Mouse (Mus musculus): ENCODE results near the gene Socs2.
A peak's percentile ranks its signal among the peaks of the same experiment; 100 is the strongest.

Gene Socs2

DNA sequence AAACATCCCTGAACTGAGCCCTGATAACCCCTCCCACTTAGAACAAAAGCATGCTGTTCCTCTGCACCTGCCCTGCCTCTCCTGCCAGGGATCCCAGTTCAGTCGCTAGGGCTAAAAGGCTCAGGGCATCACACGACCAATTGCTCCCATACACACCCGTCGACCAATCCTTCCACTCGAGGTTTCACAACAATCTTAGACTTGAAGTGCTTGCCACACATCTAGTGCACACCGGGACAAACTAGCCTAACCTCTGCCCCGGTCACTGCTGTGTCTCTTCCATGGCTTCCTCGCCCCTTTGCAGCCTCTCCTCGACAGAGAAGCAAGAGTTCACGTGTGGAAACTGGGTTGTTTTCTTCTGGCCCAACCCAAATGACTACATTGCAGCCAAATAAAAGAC lies 3.3 kb upstream of the Socs2 start:
- DNase-seq (ENCODE audit: low read depth) = no peak

DNA sequence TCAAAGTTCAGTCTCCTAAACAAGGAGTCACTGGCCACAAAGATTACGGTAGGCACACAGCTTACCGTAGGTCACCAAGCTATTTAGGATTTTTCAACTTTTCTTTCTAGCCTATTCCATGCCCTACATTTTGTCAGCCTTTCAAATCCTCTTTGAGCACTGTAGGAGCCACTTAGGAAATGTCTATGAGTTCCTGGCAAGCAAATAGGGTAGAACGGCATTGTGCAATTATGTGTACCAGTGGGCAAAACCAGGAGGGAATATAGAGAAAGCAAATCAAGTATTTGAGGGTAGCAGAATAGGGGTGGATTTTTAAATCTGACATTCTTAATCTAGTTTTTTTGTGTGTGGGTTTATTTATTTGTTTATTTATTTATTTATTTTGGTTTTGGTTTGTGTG lies 2.7 kb upstream of the Socs2 start:
- DNase-seq (ENCODE audit: low read depth) = no peak

DNA sequence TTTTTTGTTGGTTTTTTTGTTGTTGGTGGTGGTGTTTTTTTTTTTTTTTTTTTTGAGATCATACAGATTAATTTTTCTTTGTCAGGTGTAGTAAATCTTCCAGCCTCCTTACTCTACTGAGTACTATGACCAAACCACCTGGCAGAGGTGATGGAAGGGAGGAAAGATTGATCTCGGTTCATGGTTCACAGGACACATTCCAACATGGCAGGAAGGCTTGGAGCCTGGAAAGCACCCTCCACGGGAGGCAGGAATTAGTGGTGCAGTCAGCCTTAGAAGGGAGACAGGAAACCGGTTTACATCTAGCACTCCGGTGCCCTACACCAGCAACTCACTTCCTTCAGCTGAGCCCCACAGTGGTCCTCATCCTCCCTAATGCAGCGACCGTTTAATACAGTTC lies 1.7 kb upstream of the Socs2 start:
- no peak for DNase-seq (ENCODE audit: low read depth)

DNA sequence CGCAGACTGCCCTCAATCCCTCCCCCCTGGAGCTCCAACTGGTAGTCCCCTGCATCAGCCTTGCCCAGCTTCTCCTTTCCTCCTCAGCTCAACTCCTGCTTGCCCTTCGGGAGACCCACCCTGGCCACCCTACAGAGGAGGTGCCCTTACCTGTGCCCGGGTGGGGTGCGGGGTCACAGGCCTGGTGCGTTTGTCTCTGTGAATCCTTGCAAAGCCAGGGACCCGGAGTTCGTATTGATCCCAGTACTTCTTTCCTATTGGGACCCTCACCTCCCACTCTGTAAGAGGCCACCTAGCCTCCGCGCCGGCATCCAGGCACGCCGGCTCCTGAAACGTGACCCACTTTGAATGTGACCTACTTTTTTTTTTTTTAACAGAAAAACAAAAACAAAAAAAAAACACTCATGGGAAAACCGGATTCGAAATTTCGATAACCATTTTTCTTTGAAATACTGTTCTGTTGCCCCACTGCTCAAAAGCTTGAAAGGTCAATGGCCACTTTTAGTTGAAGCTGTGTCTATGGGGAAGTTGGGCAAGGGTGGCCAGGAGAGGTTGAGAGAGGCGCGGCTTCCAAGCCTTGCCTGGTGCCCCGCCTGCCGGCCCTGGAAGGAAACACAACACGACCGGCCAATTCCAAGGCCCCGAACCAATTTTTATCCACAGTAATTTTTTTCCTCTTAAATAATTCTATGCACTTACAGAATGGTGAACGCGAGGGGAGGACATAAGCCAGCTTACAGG lies 686 bp upstream of the Socs2 start:
- peak; percentile 74 for DNase-seq (ENCODE audit: low read depth)

DNA sequence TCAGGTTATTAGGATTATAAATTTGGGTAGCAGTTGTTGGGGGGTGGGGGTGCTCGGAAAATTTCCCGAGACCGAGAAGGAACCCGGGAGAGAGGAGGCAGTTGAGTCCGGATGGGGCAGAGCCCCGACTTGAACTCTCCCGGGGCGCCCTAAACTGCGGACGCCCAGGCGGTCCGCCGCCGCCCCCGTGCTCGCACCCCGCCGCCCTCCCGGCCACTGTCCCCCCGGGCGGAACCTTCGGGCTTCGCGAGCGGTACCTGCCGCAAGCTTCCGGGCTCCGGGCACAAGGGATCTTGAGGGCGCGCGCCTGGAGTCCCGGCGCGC lies 657 bp downstream of the Socs2 start:
- no peak for DNase-seq (ENCODE audit: low read depth)

DNA sequence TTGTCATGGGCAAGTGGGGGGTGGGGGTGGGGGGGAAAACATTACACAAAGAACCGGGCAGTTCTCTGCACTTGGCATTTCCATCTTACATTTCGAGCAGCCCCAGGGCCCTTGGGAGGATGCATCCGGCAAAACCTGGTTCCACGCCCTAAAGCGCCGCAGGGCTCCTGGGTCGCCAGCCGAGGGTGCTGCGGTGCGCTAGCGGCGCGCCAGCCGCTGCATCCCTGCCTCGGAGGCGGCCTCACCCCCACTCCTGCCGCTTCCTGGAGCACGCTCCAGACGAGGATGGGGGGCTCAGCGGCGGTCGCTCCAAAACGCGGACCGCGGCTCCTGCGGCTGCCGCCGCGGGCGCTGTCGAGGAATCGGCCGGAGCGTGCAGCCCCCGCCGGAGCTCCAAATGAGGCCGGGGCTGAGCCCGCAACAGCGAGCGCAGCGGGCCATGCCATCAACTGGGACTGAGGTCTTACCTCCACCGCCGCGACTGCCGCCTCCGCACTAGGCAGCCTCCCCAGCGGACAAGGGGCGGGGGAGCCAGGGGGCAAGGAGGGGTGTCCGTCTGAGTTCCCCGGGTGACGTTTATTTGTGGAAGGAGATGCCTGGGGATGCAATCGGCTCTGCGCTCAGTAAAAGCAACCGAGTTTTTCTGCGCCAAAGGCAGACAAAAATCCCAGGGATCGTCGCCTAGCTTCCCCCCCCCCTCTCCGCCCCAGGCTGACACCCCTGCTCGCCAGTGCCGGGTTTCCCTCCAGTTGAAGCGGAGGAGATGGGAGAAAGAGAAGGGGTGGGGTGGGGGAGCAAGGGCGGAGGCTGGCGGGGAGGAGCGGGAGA lies 1.2 kb downstream of the Socs2 start:
- no peak for DNase-seq (ENCODE audit: low read depth)

DNA sequence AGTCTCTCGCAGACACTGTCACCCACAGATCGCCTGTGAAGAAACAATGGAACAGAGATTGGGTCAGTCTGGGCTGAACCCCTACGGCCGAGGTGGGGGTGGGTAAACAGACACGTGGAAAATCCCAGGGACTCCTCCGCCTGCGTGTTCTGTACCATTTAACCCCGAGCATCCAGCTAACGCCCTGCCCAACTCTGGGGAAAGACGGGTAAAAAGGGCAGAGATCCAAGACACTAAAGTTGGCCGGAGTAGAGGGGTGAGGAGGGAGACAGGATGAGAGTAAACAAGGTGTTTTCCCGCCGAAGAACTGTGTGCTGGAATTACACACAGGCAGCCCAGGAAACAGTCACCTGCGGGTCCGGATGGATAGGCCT lies 1.8 kb downstream of the Socs2 start:
- DNase-seq (ENCODE audit: low read depth) = no peak

DNA sequence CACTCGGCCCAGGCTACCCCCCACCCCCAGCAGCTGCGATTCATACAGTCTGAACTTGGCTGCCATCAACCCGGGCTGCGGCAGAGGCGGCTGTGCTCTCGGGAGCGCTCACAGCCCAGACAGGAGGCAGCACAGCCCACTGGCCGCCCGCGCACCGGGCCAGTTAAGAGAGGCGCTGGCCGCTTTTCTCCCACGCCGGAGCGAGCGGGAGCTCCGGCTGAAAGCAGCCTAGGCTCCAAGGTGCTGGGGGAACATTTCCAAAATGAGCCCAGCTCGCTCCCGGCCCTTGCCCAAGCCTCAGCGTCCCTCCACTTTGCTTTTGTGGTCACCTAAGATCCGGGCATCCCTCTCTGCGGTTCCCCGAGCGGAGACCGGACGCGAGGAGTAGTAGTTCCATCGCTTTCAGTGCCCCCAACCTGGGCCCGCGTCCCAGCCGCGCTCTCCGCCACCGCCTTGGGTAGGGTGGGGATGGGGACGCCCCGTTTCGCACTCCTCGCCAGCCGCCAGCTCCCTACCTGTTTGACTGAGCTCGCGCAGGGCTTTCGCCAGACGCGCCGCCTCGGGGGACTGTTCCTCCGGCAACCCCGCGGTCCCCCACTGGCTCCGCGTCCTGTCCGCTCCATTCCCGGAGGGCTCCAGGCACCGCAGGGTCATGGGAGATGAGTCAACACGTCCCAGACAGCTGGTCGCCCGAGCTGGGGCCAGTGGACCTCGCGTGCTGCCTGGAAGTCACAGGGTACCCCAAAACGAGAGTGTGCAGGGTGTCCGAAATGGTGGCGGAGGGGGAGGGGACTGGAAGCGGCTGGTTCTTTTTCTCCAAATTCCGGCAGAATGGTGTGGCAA lies 2.4 kb downstream of the Socs2 start:
- no peak for DNase-seq (ENCODE audit: low read depth)

DNA sequence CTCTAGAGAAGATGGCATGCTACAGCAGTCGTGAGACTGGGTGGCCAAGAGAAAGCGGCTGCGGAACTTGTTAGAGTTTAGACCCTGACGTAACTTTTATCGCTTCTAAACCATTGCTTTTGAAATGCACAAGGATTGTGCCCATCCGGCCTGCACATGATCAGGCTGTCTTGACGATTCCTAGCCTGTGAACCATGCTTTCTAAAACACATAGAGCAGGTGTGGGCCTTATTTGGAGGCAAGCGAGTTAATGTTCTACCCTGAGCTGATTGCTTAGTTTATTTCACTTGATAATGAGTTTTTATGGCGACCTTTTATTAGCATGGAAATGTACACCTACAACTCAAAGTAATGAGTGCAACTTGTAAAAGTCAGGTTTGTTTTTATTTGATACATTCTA lies 5.8 kb downstream of the Socs2 start:
- DNase-seq (ENCODE audit: low read depth) = no peak

DNA sequence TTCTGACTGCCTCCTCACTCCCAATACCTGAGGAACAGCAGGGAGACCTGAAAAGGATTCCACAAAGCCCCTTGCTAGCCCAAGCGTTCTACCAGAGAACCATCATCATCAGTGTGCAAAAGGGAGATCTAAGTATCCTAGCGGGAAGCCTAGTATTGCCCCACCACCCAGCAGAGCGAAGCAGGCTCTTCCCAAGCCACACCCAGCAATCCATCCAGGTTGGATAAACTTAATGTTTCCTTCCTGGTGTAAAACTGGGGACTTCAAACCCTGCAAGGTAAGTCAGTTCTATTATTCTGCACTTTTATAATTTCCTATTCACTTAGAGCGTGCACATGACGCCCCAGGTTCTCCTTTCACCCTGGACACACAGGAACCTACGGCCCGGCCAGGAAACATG lies 6.3 kb downstream of the Socs2 start:
- no peak for DNase-seq (ENCODE audit: low read depth)

DNA sequence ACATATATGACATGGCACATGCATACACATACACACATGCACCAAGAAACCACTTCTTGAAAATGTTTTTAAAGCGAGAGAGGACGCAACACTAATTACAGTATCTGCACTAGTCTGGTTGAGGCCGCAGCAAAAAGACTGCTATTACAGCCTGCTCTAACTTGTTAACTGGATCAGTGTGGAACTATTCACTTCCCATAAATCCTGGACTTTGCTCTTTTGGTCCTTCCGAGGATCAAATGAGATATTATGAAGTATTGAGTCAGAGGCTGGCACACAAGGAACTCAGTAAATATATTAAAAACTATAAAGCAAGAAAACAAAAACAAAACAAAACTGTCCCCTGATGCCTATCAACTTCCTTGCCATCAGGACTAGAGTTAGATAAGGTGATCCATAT lies 6.8 kb downstream of the Socs2 start:
- DNase-seq (ENCODE audit: low read depth) = no peak

DNA sequence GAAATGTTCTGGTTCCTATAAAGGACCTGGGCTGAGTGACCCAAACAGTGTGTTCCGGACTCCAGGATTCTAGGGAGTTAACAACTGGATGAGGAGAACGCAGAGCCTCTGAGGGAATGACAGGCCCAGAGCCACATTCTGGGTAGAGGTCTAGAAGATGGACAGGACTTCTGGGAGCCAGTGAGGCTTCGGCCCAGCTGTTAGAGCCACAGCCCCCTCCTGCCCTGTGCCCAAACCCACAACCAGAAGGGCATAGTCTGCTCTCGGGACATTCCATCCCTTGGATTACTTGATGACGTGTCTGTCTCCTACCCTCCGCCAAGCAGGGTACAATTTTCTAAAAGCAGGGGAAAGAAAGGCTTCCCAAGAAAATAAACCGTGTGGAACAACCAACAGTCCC lies 7.8 kb downstream of the Socs2 start:
- no peak for DNase-seq (ENCODE audit: low read depth)

DNA sequence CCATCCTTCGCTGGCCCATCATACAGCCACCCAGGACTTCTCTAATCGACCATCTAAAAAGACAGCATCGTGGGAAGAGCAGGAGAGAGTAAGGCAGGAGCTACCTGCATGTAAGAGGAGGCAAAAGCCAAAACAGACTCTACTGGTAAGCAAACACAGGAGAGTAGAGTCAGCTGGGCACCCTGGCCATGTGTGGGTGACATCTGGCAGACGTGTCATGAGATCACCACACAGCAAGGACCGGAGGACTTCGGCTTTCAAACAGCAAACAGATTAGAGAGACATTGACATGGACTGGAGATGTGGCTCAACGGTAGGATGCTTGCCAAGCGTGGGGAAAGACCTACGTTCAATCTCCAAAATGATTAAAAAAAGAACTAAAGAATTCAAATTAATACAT lies 8.5 kb downstream of the Socs2 start:
- DNase-seq (ENCODE audit: low read depth) = no peak

DNA sequence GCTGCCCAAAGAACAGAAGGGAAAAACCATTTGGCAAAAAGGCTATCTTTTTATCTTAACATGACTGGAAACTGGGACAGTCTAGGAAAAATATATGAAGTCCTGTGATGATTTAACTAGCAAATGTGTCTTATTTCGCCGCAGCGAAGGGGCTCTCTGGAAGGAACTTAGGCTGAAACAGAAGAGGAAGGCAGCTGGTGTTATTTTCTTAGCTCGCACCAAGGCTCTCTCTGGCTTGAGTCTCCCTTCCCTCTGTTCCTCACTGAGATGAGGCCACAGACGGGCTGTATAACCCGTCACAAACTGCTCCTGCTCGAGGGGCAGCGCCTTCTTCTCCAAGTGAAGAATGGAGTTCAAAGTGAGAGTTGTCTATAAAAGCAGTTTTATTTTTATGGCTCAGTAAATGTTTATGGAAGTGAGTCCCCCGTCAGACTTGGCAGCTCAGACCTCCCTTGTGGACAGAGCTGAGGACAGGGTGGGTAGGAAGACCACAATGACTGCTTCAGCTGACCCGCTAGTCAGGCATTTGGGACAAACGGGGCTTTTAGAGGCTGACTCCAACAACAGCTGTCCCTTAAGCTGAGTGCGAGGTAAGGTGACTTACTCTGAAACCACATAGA lies 9.3 kb downstream of the Socs2 start:
- DNase-seq (ENCODE audit: low read depth) = no peak

DNA sequence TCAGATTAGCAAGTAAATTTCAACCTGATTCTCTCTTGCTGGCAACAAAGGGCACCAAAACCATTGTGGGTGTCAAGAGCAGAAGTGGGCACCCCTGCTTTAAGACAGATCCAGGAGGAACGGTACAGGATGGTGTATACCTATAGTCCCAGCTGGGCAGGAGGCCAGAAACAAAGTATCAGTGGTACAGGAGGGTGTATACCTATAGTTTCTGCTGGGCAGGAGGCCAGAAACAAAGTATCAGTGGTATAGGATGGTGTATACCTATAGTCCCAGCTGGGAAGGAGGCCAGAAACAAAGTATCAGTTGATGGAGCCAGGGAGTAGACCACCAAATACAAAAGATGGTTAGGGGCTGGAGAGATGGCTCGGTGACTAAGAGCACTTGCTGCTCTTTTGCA lies 12.2 kb downstream of the Socs2 start:
- DNase-seq (ENCODE audit: low read depth) = no peak

DNA sequence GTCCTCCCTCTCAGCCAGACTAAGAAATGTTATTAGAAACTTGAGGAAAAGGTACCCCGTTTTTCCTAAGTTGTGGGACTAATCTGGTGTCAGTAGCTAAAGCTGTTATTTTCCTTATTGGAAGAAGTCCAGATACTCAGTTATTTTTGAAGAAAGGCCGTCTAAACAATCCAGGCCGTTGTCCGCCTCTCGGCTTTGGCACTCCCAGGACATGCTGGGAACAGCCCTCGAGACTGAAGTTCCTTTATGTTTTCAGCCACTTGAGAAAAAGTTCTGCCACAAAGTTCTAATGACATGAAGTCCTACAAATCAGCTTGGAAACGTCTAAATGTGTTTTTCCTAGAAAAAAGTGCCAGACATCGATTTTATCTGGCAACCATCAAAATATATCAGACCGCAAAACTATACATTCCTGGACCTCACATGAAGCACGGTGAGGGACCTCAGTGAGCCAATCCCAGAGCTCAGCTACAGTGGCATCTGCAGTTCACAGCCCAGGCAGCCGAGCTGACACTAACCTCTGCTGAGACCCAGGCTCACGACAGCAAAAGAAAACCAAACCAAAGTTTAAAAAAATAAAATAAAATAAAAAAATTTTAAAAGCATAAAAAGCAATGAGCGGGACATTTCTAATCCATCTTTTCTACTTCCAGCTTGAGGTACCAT lies 17.2 kb downstream of the Socs2 start:
- DNase-seq (ENCODE audit: low read depth) = no peak

DNA sequence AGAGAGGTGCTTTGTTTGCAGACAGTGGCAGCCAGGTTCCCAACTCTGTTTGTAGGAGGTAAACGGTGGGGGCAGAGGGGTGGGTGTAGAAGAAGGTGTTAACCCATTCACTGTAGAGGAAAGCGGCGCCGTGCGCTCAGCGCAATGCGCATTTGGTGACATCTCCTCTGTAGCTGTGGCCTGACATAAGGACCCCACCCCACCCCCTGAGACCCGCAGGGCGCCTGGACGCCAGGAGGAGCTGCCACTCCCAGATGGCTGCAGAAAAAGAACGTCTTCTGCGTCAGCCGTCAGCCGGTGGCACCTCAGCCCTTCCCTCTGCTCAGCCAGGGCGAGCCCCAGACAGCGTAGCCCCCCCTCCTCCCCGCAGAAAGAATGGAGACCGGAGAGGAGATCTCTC lies 18.5 kb downstream of the Socs2 start:
- no peak for DNase-seq (ENCODE audit: low read depth)

DNA sequence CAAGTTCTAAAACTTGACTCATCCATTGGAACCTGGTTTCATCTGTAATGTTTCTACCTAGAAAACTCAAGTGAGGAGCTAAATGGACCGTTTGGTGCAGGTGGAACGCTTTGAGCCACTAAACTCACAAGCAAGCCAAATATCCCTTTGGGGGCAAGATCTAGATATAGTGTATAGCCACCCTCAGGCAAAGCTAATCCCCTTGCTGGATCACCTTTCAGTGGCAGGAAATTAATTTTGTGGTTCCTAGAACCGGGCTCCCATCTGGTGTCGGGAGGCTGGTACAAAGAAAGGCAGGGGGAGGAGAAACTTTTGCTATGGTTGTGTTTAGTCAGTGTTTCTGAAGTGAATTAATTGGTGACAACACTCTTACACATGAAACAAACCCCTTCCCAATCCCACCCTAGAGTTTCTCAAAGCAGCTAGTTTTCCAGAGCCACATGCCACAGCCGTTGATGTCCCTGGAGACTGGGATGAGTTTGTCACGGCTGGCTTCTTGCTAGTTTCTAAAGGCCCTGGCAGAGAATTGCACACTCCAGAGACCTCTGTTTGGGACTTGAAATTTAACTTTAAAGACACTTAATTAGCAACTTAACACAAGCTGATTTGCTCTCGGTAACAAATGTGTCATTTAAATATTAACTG lies 19.7 kb downstream of the Socs2 start:
- no peak for DNase-seq (ENCODE audit: low read depth)

DNA sequence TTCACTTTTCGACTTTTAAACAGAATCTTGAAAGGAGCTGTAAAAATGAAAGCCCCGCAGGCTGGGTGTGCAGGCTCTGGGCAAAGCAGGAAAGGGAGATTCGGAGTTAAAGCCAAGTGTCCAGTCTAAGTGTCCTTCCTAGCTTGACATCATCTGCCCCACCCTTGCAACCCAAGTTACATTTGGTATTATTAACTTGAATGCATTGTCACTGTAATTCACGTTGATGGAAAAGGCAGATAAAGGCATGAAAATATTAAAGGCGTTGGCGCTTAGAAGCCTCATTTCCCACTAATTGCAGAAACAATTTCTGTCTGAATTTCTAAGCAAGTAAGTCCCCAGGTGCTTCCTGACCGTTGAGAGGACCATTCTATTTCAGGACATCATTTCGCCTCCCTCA lies 20.6 kb downstream of the Socs2 start:
- DNase-seq (ENCODE audit: low read depth) = peak; percentile 45

DNA sequence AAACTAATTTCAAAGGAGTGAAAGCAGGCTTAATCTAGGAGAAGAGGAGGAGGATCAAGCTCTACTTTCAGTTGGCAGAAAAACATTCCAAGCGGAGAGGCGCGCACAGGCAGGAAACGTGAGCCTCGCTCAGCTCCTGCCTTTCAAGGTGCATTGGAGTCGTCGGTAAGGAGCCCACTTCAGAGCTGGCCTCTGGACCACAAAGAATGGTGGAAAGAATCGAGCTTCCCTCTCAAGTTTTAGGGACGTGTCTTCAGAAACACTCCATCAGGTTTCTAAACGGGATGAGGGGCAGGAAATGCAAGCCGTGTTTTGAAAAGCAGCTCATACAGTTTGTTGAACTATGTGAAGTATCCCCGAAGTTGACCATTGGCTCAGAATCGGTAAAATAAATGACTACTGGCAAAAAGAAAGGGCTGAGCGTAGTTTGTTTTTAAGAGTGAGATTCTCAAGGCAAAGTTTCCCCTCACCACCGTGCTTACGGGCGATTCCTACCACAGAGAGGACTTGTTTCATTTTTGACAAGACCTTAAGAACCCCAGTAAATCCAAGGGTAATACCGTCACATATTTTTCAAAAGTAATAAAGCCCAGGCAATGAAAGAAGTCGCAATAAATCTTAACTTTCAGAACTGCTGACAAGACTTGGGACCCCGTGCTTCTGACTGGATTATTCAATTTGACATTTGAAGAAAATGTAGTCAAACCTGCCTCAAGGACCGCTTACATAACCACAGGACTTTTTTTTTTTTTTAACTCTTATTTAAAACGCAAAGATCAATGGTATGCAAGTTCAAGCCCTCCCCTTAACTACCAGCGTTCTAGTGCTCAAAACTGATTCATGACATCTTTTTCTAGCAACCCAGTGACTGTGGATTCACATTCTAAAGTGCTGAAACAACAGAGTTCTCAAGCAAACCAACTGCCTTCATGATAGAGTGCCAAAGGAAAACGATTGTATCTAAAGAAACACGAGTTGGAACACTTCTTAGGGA lies 21.9 kb downstream of the Socs2 start:
- DNase-seq (ENCODE audit: low read depth) = peak; percentile 42

Data from 416B (cell line).